Mouse (Mus musculus): ENCODE measurements around the gene Ndufaf4.

DNA sequence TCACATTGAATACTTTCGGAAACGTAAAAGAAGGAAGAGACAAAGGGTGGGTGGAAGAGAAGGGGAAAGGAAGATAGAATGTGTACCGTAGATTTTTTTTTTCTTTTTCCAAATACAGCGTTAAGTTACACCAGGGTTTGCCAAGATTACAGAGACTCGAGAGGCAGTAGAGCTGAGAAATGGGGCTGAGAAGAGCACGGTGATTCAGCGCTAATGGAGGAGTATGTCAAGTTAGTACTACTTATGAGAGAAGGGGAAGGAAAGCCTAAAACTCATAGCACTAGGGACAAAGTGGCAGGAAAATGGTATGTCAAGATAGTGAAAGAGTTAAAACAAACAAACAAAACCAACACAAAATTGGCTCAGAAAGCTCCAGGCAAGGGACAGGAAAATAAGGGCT is 532 bp upstream of the Ndufaf4 start:
- no peak for TF ChIP-seq ZC3H11A (IDR thresholded peaks at IDR 0.05; ENCODE audit: borderline replicate concordance, low read depth, low read length)
- no peak for TF ChIP-seq MAFK (IDR thresholded peaks at IDR 0.05; ENCODE audit: insufficient read depth, low read depth, low read length)
- TF ChIP-seq HCFC1 (IDR thresholded peaks at IDR 0.05; ENCODE audit: borderline replicate concordance, insufficient read depth, low read length) = no peak

All from ES-E14 (cell line).